Mouse (Mus musculus): ENCODE results near the gene Aldh2. TPM values are rescaled to one million over a fixed set of nuclear protein-coding genes. Genes with fewer than 3 reads are reported as not detected.
"Not testable (repeated sequence)": the region's sequence is repeated elsewhere in the genome, so short reads cannot be mapped to it uniquely, and the experiment has no call there.

Gene Aldh2
- polyA plus RNA-seq, 1 experiment from 2014 or later: 235 TPM

DNA sequence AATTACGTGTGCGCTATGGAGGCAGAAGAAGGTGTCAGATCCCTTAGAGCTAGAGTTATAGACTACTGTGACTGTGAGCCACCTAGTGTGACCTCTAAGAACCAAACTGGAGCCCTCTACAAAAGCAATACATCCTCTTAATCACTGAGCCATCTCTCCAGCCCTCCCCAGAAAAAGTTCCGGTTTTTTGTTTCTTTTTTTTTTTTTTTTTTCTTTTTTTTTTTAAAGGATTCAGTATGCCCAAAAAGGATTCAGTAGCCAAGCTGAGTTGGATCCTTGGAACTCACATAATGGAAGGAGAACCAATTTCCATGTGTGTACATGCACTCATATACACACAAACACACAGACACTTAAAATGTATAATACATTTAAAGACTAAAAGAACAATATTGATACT, 50.3 kb downstream of the Aldh2 start:
- WGBS: 78% methylated on average over 3 of the region's 3 CpGs
- peaks cover 16% of the 10 kb centered on the region for H3K4me1 ChIP-seq
- no peaks in the 10 kb centered on the region for H3K27me3 ChIP-seq
- no peaks in the 10 kb centered on the region for H3K36me3 ChIP-seq
- ATAC-seq (ENCODE audit: insufficient number of reproducible peaks, insufficient read depth, low FRiP score, low TSS enrichment): no peak
- H3K9ac ChIP-seq: no peak overlapping the region
- no peak overlapping the region for H3K4me3 ChIP-seq
- no peaks in the 10 kb centered on the region for H3K9me3 ChIP-seq
- no peak overlapping the region for H3K27ac ChIP-seq
- no peak overlapping the region for H3K4me2 ChIP-seq (replicated peaks)

DNA sequence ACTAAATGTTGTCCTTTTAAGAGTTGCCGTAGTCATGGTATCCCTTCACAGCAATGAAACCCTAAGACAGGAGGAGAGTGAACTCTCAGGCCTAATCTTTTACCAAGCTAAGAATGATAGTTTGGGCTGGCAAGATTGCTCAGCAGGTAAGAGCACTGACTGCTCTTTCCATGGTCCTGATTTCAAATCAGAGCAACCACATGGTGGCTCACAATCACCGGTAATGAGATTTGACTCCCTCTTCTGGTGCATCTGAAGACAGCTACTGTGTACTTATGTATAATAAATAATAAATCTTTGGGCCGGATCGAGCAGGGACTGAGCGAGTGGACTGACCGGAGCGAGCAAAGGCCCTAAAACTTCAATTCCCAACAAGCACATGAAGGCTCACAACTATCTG, 52.4 kb downstream of the Aldh2 start:
- no peak overlapping the region for H3K4me3 ChIP-seq
- 90% methylated on average over 7 of the region's 7 CpGs for WGBS
- no peak overlapping the region for H3K4me2 ChIP-seq (replicated peaks)
- H3K36me3 ChIP-seq: peaks cover 8% of the 10 kb centered on the region; the same call in 1 of the 2 replicates
- no peak for ATAC-seq (ENCODE audit: insufficient number of reproducible peaks, insufficient read depth, low FRiP score, low TSS enrichment)
- H3K27ac ChIP-seq: no peak overlapping the region
- peaks cover 13% of the 10 kb centered on the region for H3K4me1 ChIP-seq
- H3K9me3 ChIP-seq: no peaks in the 10 kb centered on the region
- H3K9ac ChIP-seq: no peak overlapping the region
- H3K27me3 ChIP-seq: no peaks in the 10 kb centered on the region

DNA sequence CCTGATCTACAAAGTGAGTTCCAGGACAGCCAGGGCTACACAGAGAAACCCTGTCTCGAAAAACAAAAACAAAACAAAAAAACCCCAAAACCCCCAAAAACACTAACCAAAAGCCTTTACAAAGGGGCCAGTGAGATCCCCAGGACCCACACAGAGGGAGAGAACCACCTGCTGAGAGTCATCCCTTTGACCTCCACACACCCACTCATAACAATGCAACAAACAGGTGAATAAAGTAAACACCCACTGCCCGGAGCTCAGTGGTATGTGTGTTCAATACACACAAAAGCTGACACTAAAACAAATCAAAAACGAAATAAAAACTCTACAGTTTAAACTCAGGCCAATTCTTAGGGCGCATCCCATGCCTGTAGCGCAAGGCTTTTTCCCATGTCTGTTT, 53.6 kb downstream of the Aldh2 start:
- ATAC-seq (ENCODE audit: insufficient number of reproducible peaks, insufficient read depth, low FRiP score, low TSS enrichment): no peak
- peaks cover 19% of the 10 kb centered on the region for H3K36me3 ChIP-seq
- 92% methylated on average over 5 of the region's 5 CpGs for WGBS

GRCm38 (mm10) chr5:121537588-121537987, 56.0 kb downstream of the Aldh2 start:
- Histone ChIP-seq H3K4me2 (replicated peaks) (no peak overlapping the region), H3K27me3 (no peaks in the 10 kb centered on the region), H3K9ac (no peak overlapping the region), H3K4me1 (no peaks in the 10 kb centered on the region), H3K4me3 (no peak overlapping the region), H3K9me3 (no peaks in the 10 kb centered on the region), H3K36me3 (peaks cover 41% of the 10 kb centered on the region), H3K27ac (no peak overlapping the region)
- ATAC-seq (ENCODE audit: insufficient number of reproducible peaks, insufficient read depth, low FRiP score, low TSS enrichment): no peak
- 78% methylated on average over 2 of the region's 2 CpGs for WGBS

More for the DNA sequence above, 53.6 kb downstream of the Aldh2 start:
- H3K4me2 ChIP-seq (replicated peaks): no peak overlapping the region
- H3K9ac ChIP-seq: no peak overlapping the region
- H3K4me3 ChIP-seq: no peak overlapping the region
- no peaks in the 10 kb centered on the region for H3K9me3 ChIP-seq
- no peaks in the 10 kb centered on the region for H3K27me3 ChIP-seq
- H3K4me1 ChIP-seq: peaks cover 13% of the 10 kb centered on the region
- H3K27ac ChIP-seq: no peak overlapping the region

DNA sequence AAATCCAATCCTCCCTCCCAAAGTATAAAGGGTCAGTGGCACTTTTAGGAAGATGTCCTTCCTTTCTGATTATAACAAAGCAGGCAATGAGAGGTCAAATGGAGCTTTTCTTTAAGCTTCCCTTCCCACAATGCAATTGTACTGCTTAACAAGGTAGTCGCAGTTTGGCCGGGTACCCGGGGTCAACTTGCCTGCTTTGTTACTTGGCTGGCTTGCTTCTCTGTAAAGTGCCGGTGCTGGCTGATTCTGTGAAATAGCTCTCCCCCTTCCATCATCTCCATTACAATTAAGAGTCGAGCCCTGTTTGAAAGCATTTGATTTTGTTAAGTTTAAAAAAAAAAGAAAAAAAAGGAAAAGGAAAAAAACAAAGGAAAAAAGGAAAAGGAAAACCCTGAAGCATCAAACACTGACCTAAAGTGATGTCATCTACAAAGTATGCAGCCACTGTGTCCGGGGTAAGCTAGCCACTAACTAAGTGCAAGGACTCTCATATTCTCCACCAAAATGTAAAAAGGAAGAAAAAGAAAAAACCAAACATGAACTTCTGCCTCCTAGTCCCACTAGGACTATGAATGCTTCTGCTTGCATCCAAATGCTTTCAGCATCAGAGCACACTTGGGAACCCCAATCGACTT, 56.6 kb downstream of the Aldh2 start:
- Histone ChIP-seq H3K4me2 (replicated peaks) (no peak overlapping the region), H3K27ac (no peak overlapping the region), H3K27me3 (no peaks in the 10 kb centered on the region), H3K4me3 (no peak overlapping the region), H3K9me3 (no peaks in the 10 kb centered on the region), H3K36me3 (peaks cover 47% of the 10 kb centered on the region), H3K9ac (no peak overlapping the region), H3K4me1 (no peaks in the 10 kb centered on the region)
- 81% methylated on average over 7 of the region's 7 CpGs for WGBS
- no peak for ATAC-seq (ENCODE audit: insufficient number of reproducible peaks, insufficient read depth, low FRiP score, low TSS enrichment)

DNA sequence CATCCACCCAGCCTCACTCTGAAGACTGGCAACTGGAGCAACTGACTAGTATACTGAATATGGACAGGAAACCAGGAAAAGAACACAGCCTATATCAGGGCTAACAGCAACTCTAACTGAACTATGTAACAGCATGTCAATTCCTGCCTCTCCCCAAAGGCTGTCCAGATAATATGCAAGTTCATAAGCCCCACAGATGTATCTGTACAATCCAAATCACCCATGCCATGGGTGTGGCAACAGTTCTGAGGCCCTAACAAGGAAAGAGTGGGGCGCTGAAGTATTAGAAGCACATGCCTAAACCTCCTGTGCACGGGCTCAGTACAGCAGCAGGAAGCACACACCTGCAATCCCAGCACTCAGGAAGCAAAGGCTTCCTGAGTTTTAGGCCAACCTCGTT, 58.5 kb downstream of the Aldh2 start:
- H3K4me3 ChIP-seq: no peak overlapping the region
- peaks cover 63% of the 10 kb centered on the region for H3K36me3 ChIP-seq
- H3K9me3 ChIP-seq: no peaks in the 10 kb centered on the region
- no peaks in the 10 kb centered on the region for H3K27me3 ChIP-seq
- no peak for ATAC-seq (ENCODE audit: insufficient number of reproducible peaks, insufficient read depth, low FRiP score, low TSS enrichment)
- no peak overlapping the region for H3K9ac ChIP-seq
- no peak overlapping the region for H3K27ac ChIP-seq
- 92% methylated on average over 3 of the region's 3 CpGs for WGBS
- H3K4me2 ChIP-seq (replicated peaks): no peak overlapping the region
- no peaks in the 10 kb centered on the region for H3K4me1 ChIP-seq

- Histone ChIP-seq H3K36me3 (peaks cover 69% of the 10 kb centered on the region), H3K9me3 (no peaks in the 10 kb centered on the region), H3K27me3 (no peaks in the 10 kb centered on the region), H3K27ac (no peak overlapping the region), H3K4me2 (replicated peaks) (no peak overlapping the region), H3K4me3 (no peak overlapping the region), H3K4me1 (no peaks in the 10 kb centered on the region), H3K9ac (no peak overlapping the region)
- no peak for ATAC-seq (ENCODE audit: insufficient number of reproducible peaks, insufficient read depth, low FRiP score, low TSS enrichment)
- 90% methylated on average over 5 of the region's 5 CpGs for WGBS
Observed at GRCm38 (mm10) chr5:121534521-121534920, 59.1 kb downstream of the Aldh2 start.

GRCm38 (mm10) chr5:121526961-121527360, 66.7 kb downstream of the Aldh2 start:
- Histone ChIP-seq H3K27me3 (no peaks in the 10 kb centered on the region), H3K4me2 (replicated peaks) (no peak overlapping the region), H3K9me3 (no peaks in the 10 kb centered on the region), H3K4me3 (no peak overlapping the region), H3K27ac (no peak overlapping the region), H3K36me3 (peaks cover 81% of the 10 kb centered on the region), H3K4me1 (no peaks in the 10 kb centered on the region), H3K9ac (no peak overlapping the region)
- 88% methylated on average over 8 of the region's 8 CpGs for WGBS
- no peak for ATAC-seq (ENCODE audit: insufficient number of reproducible peaks, insufficient read depth, low FRiP score, low TSS enrichment)

GRCm38 (mm10) chr5:121526526-121526925, 67.1 kb downstream of the Aldh2 start:
- no peak for ATAC-seq (ENCODE audit: insufficient number of reproducible peaks, insufficient read depth, low FRiP score, low TSS enrichment)
- no peak overlapping the region for H3K4me2 ChIP-seq (replicated peaks)
- WGBS: 88% methylated on average over 7 of the region's 7 CpGs

DNA sequence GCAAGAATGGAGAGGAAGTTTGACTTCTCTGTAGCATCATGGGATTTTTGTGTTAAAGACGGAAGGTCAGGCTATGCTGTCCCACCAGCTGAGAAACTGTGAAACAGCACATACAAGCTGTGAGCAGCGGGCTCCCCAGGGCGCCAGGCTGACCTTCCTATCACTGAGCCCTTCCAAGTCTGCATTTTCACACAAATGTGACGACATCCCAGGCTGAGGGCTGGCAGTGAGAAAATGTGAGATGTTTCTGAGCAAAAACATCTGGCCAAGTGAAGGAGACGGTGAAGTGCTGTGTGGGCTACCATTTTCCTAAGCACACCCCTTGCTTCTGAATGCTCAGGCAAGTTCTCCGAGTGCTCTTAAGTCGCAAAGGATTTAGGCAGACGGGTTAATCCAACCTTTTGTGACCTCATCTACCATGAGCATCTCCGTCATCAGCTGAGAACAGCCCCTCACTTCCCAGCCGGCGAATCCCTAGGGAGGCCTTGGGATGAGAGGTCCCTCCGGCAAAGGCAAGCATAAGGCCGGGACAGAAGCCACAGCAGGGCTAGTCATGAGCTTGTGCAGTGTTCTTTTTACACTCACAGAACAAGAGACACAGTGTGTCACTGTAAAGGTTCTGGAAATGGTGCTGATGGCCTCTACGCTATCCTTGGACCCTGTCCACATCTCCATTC, 67.7 kb downstream of the Aldh2 start:
- Histone ChIP-seq H3K9me3 (no peaks in the 10 kb centered on the region), H3K4me1 (no peaks in the 10 kb centered on the region), H3K27me3 (no peaks in the 10 kb centered on the region), H3K4me3 (no peak overlapping the region), H3K36me3 (peaks cover 80% of the 10 kb centered on the region), H3K4me2 (replicated peaks) (no peak overlapping the region), H3K27ac (no peak overlapping the region), H3K9ac (no peak overlapping the region)
- no peak for ATAC-seq (ENCODE audit: insufficient number of reproducible peaks, insufficient read depth, low FRiP score, low TSS enrichment)
- WGBS: 82% methylated on average over 14 of the region's 14 CpGs

More at GRCm38 (mm10) chr5:121526526-121526925, 67.1 kb downstream of the Aldh2 start:
- no peak overlapping the region for H3K4me3 ChIP-seq
- H3K36me3 ChIP-seq: peaks cover 80% of the 10 kb centered on the region
- no peaks in the 10 kb centered on the region for H3K4me1 ChIP-seq
- no peaks in the 10 kb centered on the region for H3K9me3 ChIP-seq
- no peak overlapping the region for H3K9ac ChIP-seq
- H3K27me3 ChIP-seq: no peaks in the 10 kb centered on the region
- no peak overlapping the region for H3K27ac ChIP-seq

DNA sequence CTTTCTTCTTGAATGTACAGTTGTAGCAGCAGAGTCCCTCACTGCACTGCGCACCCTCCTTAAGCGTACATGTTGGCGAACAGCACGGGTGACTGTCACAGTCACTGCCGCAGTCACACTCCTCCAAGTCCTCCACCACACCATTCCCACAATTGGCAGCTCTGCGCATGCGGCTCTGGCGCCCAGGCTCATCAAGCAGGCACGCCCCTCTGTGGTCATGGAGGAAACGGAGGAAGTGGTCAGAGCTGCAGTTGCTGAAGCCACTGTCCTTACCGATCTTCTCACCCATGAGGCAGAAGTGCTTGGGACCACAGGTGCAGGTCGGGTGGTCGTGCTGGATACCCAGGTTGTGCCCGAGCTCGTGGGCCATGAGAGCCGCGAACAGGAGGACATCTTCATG, 73.9 kb downstream of the Aldh2 start:
- H3K9me3 ChIP-seq; H3K27me3 ChIP-seq; H3K9ac ChIP-seq; H3K4me2 ChIP-seq (replicated peaks); H3K4me3 ChIP-seq; H3K4me1 ChIP-seq; ATAC-seq (ENCODE audit: insufficient number of reproducible peaks, insufficient read depth, low FRiP score, low TSS enrichment); H3K27ac ChIP-seq: not testable (repeated sequence)
- 92% methylated on average over 10 of the region's 17 CpGs for WGBS
- peaks cover 48% of the 10 kb centered on the region for H3K36me3 ChIP-seq

DNA sequence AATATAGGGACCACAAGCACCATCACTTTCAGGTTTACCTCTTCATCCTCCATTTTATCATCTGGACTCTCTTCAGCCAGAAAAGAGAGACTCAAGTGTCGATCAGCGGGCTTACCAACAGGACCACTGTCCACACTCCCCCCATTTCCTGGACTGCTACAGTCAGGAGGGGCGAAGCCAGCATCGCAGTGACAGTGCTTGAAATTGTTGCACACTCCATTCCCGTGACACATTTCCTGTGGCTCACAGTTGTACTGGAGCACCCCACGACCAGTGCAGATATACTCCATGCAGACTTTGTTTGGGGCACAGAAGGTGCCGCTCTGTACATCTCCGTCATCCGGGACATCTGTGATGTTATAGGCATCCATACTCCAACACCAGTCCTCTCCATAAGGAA, 74.6 kb downstream of the Aldh2 start:
- Histone ChIP-seq H3K4me1 (no peaks in the 10 kb centered on the region), H3K27me3 (no peaks in the 10 kb centered on the region), H3K36me3 (peaks cover 40% of the 10 kb centered on the region), H3K4me3 (no peak overlapping the region), H3K9ac (no peak overlapping the region), H3K27ac (no peak overlapping the region), H3K4me2 (replicated peaks) (no peak overlapping the region), H3K9me3 (no peaks in the 10 kb centered on the region)
- WGBS: 92% methylated on average over 9 of the region's 9 CpGs
- ATAC-seq (ENCODE audit: insufficient number of reproducible peaks, insufficient read depth, low FRiP score, low TSS enrichment): no peak

Data from embryonic facial prominence, embryonic 12.5 days (tissue).